Comparison of ENCODE assay signal across 18 mouse cellular contexts in genomic region chr10:85741972-85742371, GRCm38 (mm10).
DNase-seq lines count a peak whose midpoint lies in the region; ATAC-seq and TF ChIP-seq lines count a peak whose summit lies in the region.
"Had no signal": no experiment of that assay in that cellular context is flagged by ENCODE, and none has a peak within 500 bp of the region (broad histone marks: within the 10 kb centered on the region; RNA-seq: fewer than 3 reads in every experiment).

No protein-coding gene starts in this region.

- H3K9ac ChIP-seq in intestine, postnatal 0 days (ENCODE audit: low read depth, low read length), result no peak overlapping the region
- no peak overlapping the region for H3K9ac ChIP-seq in intestine, embryonic 15.5 days
- H3K9ac ChIP-seq in lung, embryonic 14.5 days, result no peak overlapping the region
- H3K9ac ChIP-seq: hindbrain, embryonic 13.5 days; midbrain, embryonic 13.5 days had no signal

- no peak overlapping the region for H3K27ac ChIP-seq in intestine, postnatal 0 days (ENCODE audit: low read depth, low read length)
- no peak overlapping the region for H3K27ac ChIP-seq in intestine, embryonic 15.5 days
- H3K27ac ChIP-seq in lung, embryonic 14.5 days (ENCODE audit: low read depth), result no peak overlapping the region
- H3K27ac ChIP-seq: heart, adult 2 months; hindbrain, embryonic 13.5 days; macrophage; midbrain, embryonic 13.5 days had no signal

- no peaks in the 10 kb centered on the region for H3K9me3 ChIP-seq in intestine, postnatal 0 days (ENCODE audit: control insufficient read depth)
- no peaks in the 10 kb centered on the region for H3K9me3 ChIP-seq in intestine, embryonic 15.5 days
- H3K9me3 ChIP-seq in lung, embryonic 14.5 days (ENCODE audit: low read depth, low read length), result no peaks in the 10 kb centered on the region
- H3K9me3 ChIP-seq: hindbrain, embryonic 13.5 days; midbrain, embryonic 13.5 days had no signal

- ATAC-seq in intestine, postnatal 0 days, result no peak
- ATAC-seq in intestine, embryonic 15.5 days, result no peak
- no peak for ATAC-seq in lung, embryonic 14.5 days (ENCODE audit: insufficient read depth)
- ATAC-seq: CD4-positive, CD25-positive, alpha-beta regulatory T cell, adult 4 months; intestine, embryonic 16.5 days; midbrain, embryonic 13.5 days had no signal

- no peaks in the 10 kb centered on the region for H3K27me3 ChIP-seq in intestine, postnatal 0 days (replicated peaks; ENCODE audit: control insufficient read depth, insufficient read depth, low read length)
- no peaks in the 10 kb centered on the region for H3K27me3 ChIP-seq in intestine, embryonic 15.5 days (replicated peaks)
- H3K27me3 ChIP-seq in lung, embryonic 14.5 days (ENCODE audit: insufficient read depth, low read length), result no peaks in the 10 kb centered on the region
- H3K27me3 ChIP-seq: hindbrain, embryonic 13.5 days; midbrain, embryonic 13.5 days had no signal

- TF ChIP-seq CTCF in intestine, postnatal 0 days (IDR thresholded peaks at IDR 0.05; ENCODE audit: low read depth), result peak; percentile 57
- peak; percentile 50 for TF ChIP-seq CTCF in lung, embryonic 14.5 days (IDR thresholded peaks at IDR 0.05; ENCODE audit: low read depth)

- DNase-seq in lung, embryonic 14.5 days, result peak; percentile 27
- no peak for DNase-seq in lung, postnatal 25 days (ENCODE audit: low spot score)
- DNase-seq in NIH3T3 (ENCODE audit: low read depth), result peak; percentile 9
- DNase-seq in lung, postnatal 36 days, result peak; percentile 2
- no peak for DNase-seq in left cerebral cortex, postnatal 25 days (ENCODE audit: low spot score in 2 of 2)
- DNase-seq: cerebellum, postnatal 10 days; embryo, embryonic 11 days; gastrocnemius, postnatal 10 days; heart, adult 2 months; left cerebral cortex, postnatal 4 days; thymus, adult 18-20 months had no signal

- intact Hi-C loops in left cerebral cortex, postnatal 25 days (cut with DNase I), result no loop called here

- H3K4me1 ChIP-seq in intestine, postnatal 0 days (replicated peaks; ENCODE audit: control insufficient read depth, insufficient read depth, low read length), result no peaks in the 10 kb centered on the region
- peaks cover 6% of the 10 kb centered on the region; the same call in 1 of the 2 replicates for H3K4me1 ChIP-seq in intestine, embryonic 15.5 days (replicated peaks)
- H3K4me1 ChIP-seq in lung, embryonic 14.5 days (ENCODE audit: insufficient read depth), result no peaks in the 10 kb centered on the region
- H3K4me1 ChIP-seq: hindbrain, embryonic 13.5 days; midbrain, embryonic 13.5 days had no signal

- no peaks in the 10 kb centered on the region for H3K36me3 ChIP-seq in intestine, postnatal 0 days (ENCODE audit: control insufficient read depth, insufficient read depth)
- H3K36me3 ChIP-seq in intestine, embryonic 15.5 days, result no peaks in the 10 kb centered on the region
- H3K36me3 ChIP-seq in lung, embryonic 14.5 days (ENCODE audit: insufficient read depth), result no peaks in the 10 kb centered on the region
- H3K36me3 ChIP-seq: hindbrain, embryonic 13.5 days; midbrain, embryonic 13.5 days had no signal

- WGBS in intestine, postnatal 0 days, result 83% methylated on average over 5 of the region's 5 CpGs
- WGBS in intestine, embryonic 15.5 days, result 87% methylated on average over 5 of the region's 5 CpGs
- WGBS in lung, embryonic 14.5 days, result 64% methylated on average over 5 of the region's 5 CpGs

- H3K4me3 ChIP-seq in intestine, postnatal 0 days (ENCODE audit: low read depth, low read length), result no peak overlapping the region
- no peak overlapping the region for H3K4me3 ChIP-seq in intestine, embryonic 15.5 days (replicated peaks)
- H3K4me3 ChIP-seq in lung, embryonic 14.5 days (ENCODE audit: low read depth, low read length), result no peak overlapping the region
- H3K4me3 ChIP-seq: heart, adult 2 months; hindbrain, embryonic 13.5 days; midbrain, embryonic 13.5 days had no signal

- H3K4me2 ChIP-seq in intestine, postnatal 0 days (replicated peaks; ENCODE audit: low read depth), result no peak overlapping the region
- no peak overlapping the region for H3K4me2 ChIP-seq in intestine, embryonic 15.5 days (replicated peaks)
- H3K4me2 ChIP-seq in lung, embryonic 14.5 days, result no peak overlapping the region
- H3K4me2 ChIP-seq: hindbrain, embryonic 13.5 days; midbrain, embryonic 13.5 days had no signal

Comparison
In these comparisons a context has a peak if more than half of its experiments do, and no peak if none do; other contexts are left out.
1. DNase-seq: peak in lung, embryonic 14.5 days (single experiment), NIH3T3 (single experiment) and lung, postnatal 36 days (single experiment); none in lung, postnatal 25 days (single experiment) and left cerebral cortex, postnatal 25 days (0 of 2).